Mouse (Mus musculus) thymus, adult 2 months (tissue): ENCODE data around the gene Rbp7. TPM values are rescaled to one million over a fixed set of nuclear protein-coding genes. Genes with fewer than 3 reads are reported as not detected.

ENCODE experiments used
- DNase-seq: peaks from one replicate; pipeline ENCODE4 v3.0.0; 2021
- H3K27ac ChIP-seq: fragments of 200-500 bp; 2 replicates; pipeline ENCODE4 v1.5.1; 2012; ENCODE audit warnings: low read length, control low read depth; ENCODE audit not compliant: control insufficient read depth, insufficient read depth
- H3K27me3 ChIP-seq: fragments of 200-500 bp; 2 replicates; pipeline ENCODE4 v1.6.1; 2012; ENCODE audit warnings: mild to moderate bottlenecking, low read length, moderate library complexity, mixed read lengths; ENCODE audit not compliant: control insufficient read depth, insufficient read depth
- H3K36me3 ChIP-seq: fragments of 200-500 bp; 2 replicates; pipeline ENCODE4 v1.6.1; 2012; ENCODE audit warnings: mild to moderate bottlenecking, low read length, moderate library complexity; ENCODE audit not compliant: control insufficient read depth, insufficient read depth
- H3K4me1 ChIP-seq: fragments of 200-500 bp; replicated peaks from 2 replicates; pipeline ENCODE4 v1.6.1; 2012; ENCODE audit warnings: low read length; ENCODE audit not compliant: control insufficient read depth, insufficient read depth
- H3K4me3 ChIP-seq: fragments of 200-500 bp; 2 replicates; pipeline ENCODE4 v1.5.1; 2012; ENCODE audit warnings: mild to moderate bottlenecking, low read length, control low read depth, moderate library complexity; ENCODE audit not compliant: control insufficient read depth, insufficient read depth
- CTCF ChIP-seq: fragments of 200-500 bp; IDR thresholded peaks from 2 replicates; pipeline ENCODE4 v1.5.1; 2012; ENCODE audit warnings: mild to moderate bottlenecking, control low read depth, low read length, moderate library complexity, borderline replicate concordance; ENCODE audit not compliant: control insufficient read depth, poor library complexity, insufficient read depth; ENCODE audit errors: extremely low read depth
- POLR2A ChIP-seq: fragments of 200-500 bp; IDR thresholded peaks from 2 replicates; pipeline ENCODE4 v1.6.1; 2012; ENCODE audit warnings: mild to moderate bottlenecking, low read length, control low read depth, moderate library complexity; ENCODE audit not compliant: control insufficient read depth, poor library complexity, insufficient read depth; ENCODE audit errors: extremely low read depth
- WGBS: fragments of 180-500 bp; shearing (Covaris S2); methylation state at CpG from one replicate; pipeline ENCODE4 v1.1.7; 2018; 5-methylcytosine and 5-hydroxymethylcytosine counted together
- polyA plus RNA-seq: library from polyadenylated mRNA; depleted of rRNA; stranded (reverse); fragments of >200 nt; gene quantifications from 2 replicates; pipeline ENCODE4 v1.2.3, GENCODE M21; 2012

Rbp7 gene
- polyA plus RNA-seq, 1 experiment = 1.2 TPM

- Histone ChIP-seq H3K4me1 (peaks cover 3% of the 10 kb centered on the region), H3K36me3 (peaks cover 55% of the 10 kb centered on the region), H3K27me3 (no peaks in the 10 kb centered on the region), H3K4me3 (no peak overlapping the region), H3K27ac (no peak overlapping the region)
- 97% methylated on average over 14 of the region's 14 CpGs for WGBS
- no peak for TF ChIP-seq POLR2A
- DNase-seq = no peak
Measured at GRCm38 (mm10) chr4:149489415-149490240, 34.9 kb upstream of the Rbp7 start.

DNA sequence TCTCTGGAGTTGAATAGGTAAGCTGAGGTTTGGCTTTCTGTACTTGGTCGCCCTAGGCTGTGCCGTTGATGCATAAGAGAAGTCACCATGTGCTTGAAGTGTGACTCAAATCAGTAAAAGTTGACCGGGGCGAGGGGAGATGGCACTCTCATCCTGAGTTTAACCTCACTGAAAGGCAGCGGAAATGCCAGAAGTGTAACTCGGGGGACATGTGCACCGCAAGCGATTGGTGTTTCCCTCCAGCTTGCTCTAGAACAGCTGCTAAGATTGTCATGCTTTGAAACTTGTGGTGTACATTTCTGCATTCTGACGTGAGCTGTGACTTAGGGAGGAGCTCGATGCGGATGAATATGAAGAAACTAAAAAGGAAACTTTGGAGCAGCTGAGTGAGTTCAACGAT, 33.0 kb upstream of the Rbp7 start:
- TF ChIP-seq CTCF (no peak), POLR2A (no peak)
- Histone ChIP-seq H3K4me3 (no peak overlapping the region), H3K27ac (no peak overlapping the region), H3K36me3 (peaks cover 36% of the 10 kb centered on the region), H3K27me3 (no peaks in the 10 kb centered on the region), H3K4me1 (peaks cover 9% of the 10 kb centered on the region)
- no peak for DNase-seq
- WGBS = 97% methylated on average over 12 of the region's 12 CpGs

DNA sequence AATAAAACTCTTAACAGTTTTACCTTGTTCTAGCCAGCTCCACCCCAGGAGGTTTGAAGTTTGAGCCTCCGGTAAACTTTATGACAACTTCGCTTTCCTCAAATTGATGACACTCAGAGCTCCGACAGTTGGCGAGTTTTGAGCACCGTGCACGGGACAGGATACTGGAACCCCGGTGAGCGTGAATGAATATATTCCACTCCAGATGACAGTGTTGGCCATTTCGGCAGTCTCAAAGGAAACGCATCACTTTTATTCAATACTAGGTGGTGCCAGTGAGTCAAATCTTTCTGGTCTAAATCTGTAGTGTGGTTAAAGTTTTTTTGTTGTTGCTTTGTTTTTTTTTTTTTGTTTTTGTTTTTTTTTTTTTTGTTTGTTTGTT, 31.0 kb upstream of the Rbp7 start:
- peaks cover 29% of the 10 kb centered on the region for H3K36me3 ChIP-seq
- peak overlapping the region; percentile 88 for H3K4me3 ChIP-seq
- H3K27ac ChIP-seq = peak overlapping the region; percentile 74
- peak; percentile 39 for DNase-seq
- under 1% methylated on average over 10 of the region's 10 CpGs for WGBS
- TF ChIP-seq POLR2A = no peak
- no peak for TF ChIP-seq CTCF
- peaks cover 9% of the 10 kb centered on the region for H3K4me1 ChIP-seq
- no peaks in the 10 kb centered on the region for H3K27me3 ChIP-seq

GRCm38 (mm10) chr4:149485053-149485824, 30.5 kb upstream of the Rbp7 start, which contains the start of the genes Nmnat1 and Lzic:
TSS of gene Nmnat1 (minus strand) at chr4:149485202.
TSS of gene Lzic (plus strand) at chr4:149485229.
- Histone ChIP-seq H3K27ac (peak within 1 kb of the TSS; percentile 74), H3K36me3 (peaks cover 27% of the 10 kb centered on the region), H3K4me3 (peak within 1 kb of the TSS; percentile 88), H3K4me1 (peaks cover 9% of the 10 kb centered on the region), H3K27me3 (no peaks in the 10 kb centered on the region)
- WGBS = under 1% methylated on average over 60 of the region's 60 CpGs
- peak; percentile 86 for DNase-seq
- TF ChIP-seq POLR2A (peak; percentile 51; the same call in 1 of the 2 replicates), CTCF (no peak)

DNA sequence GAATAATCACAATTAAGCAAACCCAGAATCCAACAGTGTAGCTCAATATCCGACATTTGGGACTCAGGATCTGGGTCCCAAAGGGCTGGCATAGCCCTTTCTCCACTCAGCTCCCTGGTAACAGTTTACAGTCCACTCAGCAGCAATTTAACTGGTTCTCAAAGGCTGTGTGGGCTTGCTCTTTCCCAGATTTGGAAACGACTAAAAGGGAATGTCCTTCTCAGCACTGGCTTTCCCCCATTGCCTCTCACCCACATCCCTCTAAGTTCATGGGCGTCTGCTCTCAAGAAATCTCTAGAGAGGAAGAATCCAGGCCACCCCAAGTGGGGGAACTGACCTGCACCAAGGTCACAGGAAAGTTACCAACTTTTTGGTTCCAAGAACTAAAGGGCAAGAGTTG, 29.8 kb upstream of the Rbp7 start:
- no peak for DNase-seq
- no peak overlapping the region for H3K27ac ChIP-seq
- H3K36me3 ChIP-seq = peaks cover 21% of the 10 kb centered on the region

DNA sequence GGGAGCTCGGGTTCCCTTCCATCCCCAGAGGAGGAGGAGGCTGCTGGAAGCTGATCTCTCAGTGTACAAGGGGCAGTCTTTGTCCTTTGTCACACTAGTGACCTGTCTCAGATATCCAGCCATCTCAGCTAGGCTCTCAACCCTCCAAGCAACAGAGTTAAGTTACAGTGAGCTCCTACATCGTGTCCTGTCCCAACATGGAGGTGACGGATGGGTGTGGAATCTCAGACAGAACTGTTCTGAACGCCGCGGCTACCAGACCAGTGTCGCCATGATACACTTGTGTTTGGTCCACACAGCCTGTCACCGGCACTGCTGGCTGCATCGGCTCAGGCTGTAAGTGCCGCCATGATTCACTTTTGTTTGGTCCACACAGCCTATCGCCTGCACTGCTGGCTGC, 22.3 kb upstream of the Rbp7 start, which contains the start of gene Tmem274:
Gene Tmem274, plus strand, starts transcription at position 301 of the 400 bp plus-strand sequence.
- TF ChIP-seq POLR2A (no peak), CTCF (no peak)
- WGBS = 93% methylated on average over 11 of the region's 11 CpGs
- no peaks in the 10 kb centered on the region for H3K27me3 ChIP-seq
- H3K4me3 ChIP-seq = no peak within 1 kb of the TSS
- H3K4me1 ChIP-seq = peaks cover 2% of the 10 kb centered on the region; the same call in 1 of the 2 replicates
- DNase-seq = no peak
- H3K36me3 ChIP-seq = 0 out of 2 replicates have a peak, but pooled peaks cover 3% of the 10 kb centered on the region
- H3K27ac ChIP-seq = no peak within 1 kb of the TSS

More for the DNA sequence above, 29.8 kb upstream of the Rbp7 start:
- H3K27me3 ChIP-seq = no peaks in the 10 kb centered on the region
- TF ChIP-seq POLR2A = no peak
- no peak; the same call in 1 of the 2 replicates for TF ChIP-seq CTCF
- H3K4me1 ChIP-seq = peaks cover 9% of the 10 kb centered on the region
- peak overlapping the region; percentile 88 for H3K4me3 ChIP-seq
- 65% methylated on average over 3 of the region's 3 CpGs for WGBS
